Mouse (Mus musculus) T-helper 2 cell (primary cell): ENCODE measurements around the gene Rbms1.

Experiments used
- in situ Hi-C: fragments of 300-600 bp; cut with MboI, MseI; formaldehyde crosslinking; loops from one replicate; pipeline ENCODE4 v1.15.1; 2025; ENCODE audit warnings: high pct_unique_total_duplicates

Rbms1 gene

GRCm38 (mm10) chr2:60714475-60714874 is 248.5 kb downstream of the Rbms1 start:
- in situ Hi-C loops: no loop called here

- in situ Hi-C loops: no loop called here
Observed at GRCm38 (mm10) chr2:60713857-60714256, 249.1 kb downstream of the Rbms1 start.

GRCm38 (mm10) chr2:60712891-60713290 is 250.1 kb downstream of the Rbms1 start:
- in situ Hi-C loops: no loop called here

GRCm38 (mm10) chr2:60712483-60712882 is 250.5 kb downstream of the Rbms1 start:
- in situ Hi-C loops: no loop called here

- in situ Hi-C loops: no loop called here
Observed at GRCm38 (mm10) chr2:60711098-60711880, 251.7 kb downstream of the Rbms1 start.

- in situ Hi-C loops: no loop called here
Observed at GRCm38 (mm10) chr2:60710317-60710716, 252.7 kb downstream of the Rbms1 start.

GRCm38 (mm10) chr2:60708671-60709070 is 254.3 kb downstream of the Rbms1 start:
- in situ Hi-C loops: no loop called here

GRCm38 (mm10) chr2:60706866-60707265 is 256.1 kb downstream of the Rbms1 start:
- in situ Hi-C loops: no loop called here

- in situ Hi-C loops: no loop called here
Observed at GRCm38 (mm10) chr2:60705426-60705825, 257.6 kb downstream of the Rbms1 start.

GRCm38 (mm10) chr2:60703315-60703714 is 259.7 kb downstream of the Rbms1 start:
- in situ Hi-C loops: no loop called here

GRCm38 (mm10) chr2:60700956-60701355 is 262.0 kb downstream of the Rbms1 start:
- in situ Hi-C loops: no loop called here
